Comparison of ENCODE assay signal across 20 mouse cellular contexts in genomic region chr1:93890936-93891335, GRCm38 (mm10). TPM values are rescaled to one million over a fixed set of nuclear protein-coding genes. Genes with fewer than 3 reads are reported as not detected.
DNase-seq lines count a peak whose midpoint lies in the region; ATAC-seq and TF ChIP-seq lines count a peak whose summit lies in the region.
"Not testable (repeated sequence)": the region's sequence is repeated elsewhere in the genome, so short reads cannot be mapped to it uniquely, and the experiment has no call there.
"Had no signal": no experiment of that assay in that cellular context is flagged by ENCODE, and none has a peak within 500 bp of the region (broad histone marks: within the 10 kb centered on the region; RNA-seq: fewer than 3 reads in every experiment).

No protein-coding gene starts in this region.

- 73% methylated on average over 1 of the region's 1 CpGs for WGBS in forebrain, embryonic 10.5 days
- 50% methylated on average over 1 of the region's 1 CpGs for WGBS in stomach, postnatal 0 days

- DNase-seq in 3T3-L1 (ENCODE audit: low read depth, low spot score), result peak; percentile 4
- DNase-seq in ES-CJ7 (ENCODE audit: low read depth, low spot score), result peak; percentile 21
- peak; percentile 26 for DNase-seq in ZHBTc4 (ENCODE audit: low read depth, low spot score)
- DNase-seq in forebrain, embryonic 10.5 days (ENCODE audit: extremely low spot score, low spot score), result peak; percentile 3
- DNase-seq in induced T-regulatory cell, adult 2 months (ENCODE audit: low read depth), result peak; percentile 8
- not testable (repeated sequence) for DNase-seq in left cerebral cortex, adult 2 months (ENCODE audit: extremely low spot score in 1 of 2, low spot score in 2 of 2)
- peak; percentile 33 for DNase-seq in lung, postnatal 36 days
- peak; percentile 7 for DNase-seq in stomach, postnatal 0 days (ENCODE audit: low spot score)

- not testable (repeated sequence) for H3K9me3 ChIP-seq in forebrain, embryonic 10.5 days; stomach, postnatal 0 days (ENCODE audit: control insufficient read depth, low read length)

- H3K4me2 ChIP-seq in stomach, postnatal 0 days (replicated peaks; ENCODE audit: low read depth), result not testable (repeated sequence)

- H3K27ac ChIP-seq in forebrain, embryonic 10.5 days; left cerebral cortex, adult 2 months; stomach, postnatal 0 days (replicated peaks): not testable (repeated sequence)

- not testable (repeated sequence) for H3K9ac ChIP-seq in stomach, postnatal 0 days (ENCODE audit: low read length)

- not testable (repeated sequence) for TF ChIP-seq EP300 in stomach, postnatal 0 days (optimal IDR thresholded peaks at IDR 0.05)

- ATAC-seq in stomach, postnatal 0 days (ENCODE audit: low FRiP score, low TSS enrichment), result not testable (repeated sequence)

- H3K36me3 ChIP-seq in forebrain, embryonic 10.5 days (replicated peaks); stomach, postnatal 0 days (ENCODE audit: control insufficient read depth, insufficient read depth, low read length): not testable (repeated sequence)

- intact Hi-C loops in left cerebral cortex, adult 2 months (cut with DNase I), result loop anchor here (10.0 kb wide), 1 partner anchor 74 kb away; no protein-coding TSS in a partner anchor

- H3K4me3 ChIP-seq in forebrain, embryonic 10.5 days; left cerebral cortex, adult 2 months; stomach, postnatal 0 days (ENCODE audit: low read depth, low read length): not testable (repeated sequence)

- H3K4me1 ChIP-seq in forebrain, embryonic 10.5 days; stomach, postnatal 0 days (replicated peaks; ENCODE audit: control insufficient read depth, insufficient read depth): not testable (repeated sequence)

- H3K27me3 ChIP-seq in forebrain, embryonic 10.5 days (ENCODE audit: poor library complexity, severe bottlenecking); stomach, postnatal 0 days (ENCODE audit: control insufficient read depth, insufficient read depth, low read length): not testable (repeated sequence)

- peak; percentile 11; the same call in 1 of the 2 replicates for TF ChIP-seq CTCF in left cerebral cortex, adult 2 months (IDR thresholded peaks at IDR 0.05)
- peak; percentile 27; the same call in 1 of the 2 replicates for TF ChIP-seq CTCF in stomach, postnatal 0 days (IDR thresholded peaks at IDR 0.05; ENCODE audit: low read depth)

RNA-seq across cellular contexts. Expression of gene Gal3st2b, which starts 27.2 kb away (rescaled TPM):
- polyA plus RNA-seq in forebrain, embryonic 10.5 days (2016; fragmentation: Nextera tagmentation; extraction: Ambion mirVana), result not detected in 2 replicates
- total RNA-seq in left cerebral cortex, adult 2 months (2021), result under 1 TPM in 1 of 2 experiments, not detected in 1; 0.54 TPM
- 0.07 and 0.10 TPM in 2 replicates for polyA plus RNA-seq in stomach, postnatal 0 days (2015; fragmentation: Nextera tagmentation; extraction: Ambion mirVana)
- total RNA-seq: common myeloid progenitor, adult 5-6 weeks had no signal
- polyA plus RNA-seq: embryonic facial prominence, embryonic 10.5 days; heart, embryonic 14.5 days; inflammation-experienced regulatory T-cells, adult 6 months; liver, embryonic 13.5 days; macrophage; midbrain, embryonic 15.5 days; myocyte; neural tube, embryonic 14.5 days had no signal

RNA-seq across cellular contexts. Expression of gene Gal3st2, which starts 29.8 kb away (rescaled TPM):
- not detected in 2 replicates for polyA plus RNA-seq in forebrain, embryonic 10.5 days (2016; fragmentation: Nextera tagmentation; extraction: Ambion mirVana)
- total RNA-seq in left cerebral cortex, adult 2 months (2021), result under 1 TPM in 1 of 2 experiments, not detected in 1; 0.16 TPM
- polyA plus RNA-seq in stomach, postnatal 0 days (2015; fragmentation: Nextera tagmentation; extraction: Ambion mirVana), result 0.07 and 0.08 TPM in 2 replicates
- total RNA-seq: common myeloid progenitor, adult 5-6 weeks; gastrocnemius, postnatal 36 days had no signal
- polyA plus RNA-seq: embryonic facial prominence, embryonic 10.5 days; hindbrain, embryonic 12.5 days; inflammation-experienced regulatory T-cells, adult 6 months; limb, embryonic 13.5 days; liver, embryonic 13.5 days; midbrain, embryonic 15.5 days; neural tube, embryonic 14.5 days had no signal
